Mouse (Mus musculus): ENCODE measurements at regions not wholly inside any gene's neighbourhood (a gene's known extent, or its start where the extent isn't known, plus 50 kb on each side); places are given as distances from the start of the nearest gene placed in this dataset.

DNA sequence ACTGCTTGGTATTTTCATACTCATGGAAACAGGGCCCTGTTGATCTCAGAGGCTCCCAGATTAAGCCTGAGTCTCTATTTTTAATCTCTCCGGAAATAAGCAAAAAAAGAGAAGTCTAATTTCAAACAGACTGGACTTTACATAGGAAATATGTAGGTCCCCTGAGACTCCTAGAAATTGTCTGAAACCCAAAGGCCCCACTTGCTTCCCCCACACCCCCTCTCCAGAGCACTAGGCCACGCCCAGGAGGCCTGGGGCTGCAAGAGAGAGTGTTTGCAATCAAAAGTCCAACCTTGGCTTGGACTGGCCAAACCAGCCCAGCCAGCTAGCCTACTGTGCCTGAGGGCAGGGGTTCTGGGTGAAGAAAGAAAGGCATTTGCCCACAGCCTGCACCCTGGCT is 111.0 kb downstream of the Zfp36l1 start:
- Histone ChIP-seq H3K4me1 (ENCODE audit: control insufficient read depth, insufficient read depth, low read length) (peaks cover 13% of the 10 kb centered on the region), H3K4me3 (ENCODE audit: insufficient read depth, low read depth, low read length) (no peak overlapping the region), H3K9ac (ENCODE audit: low read depth, low read length) (no peak overlapping the region), H3K27me3 (ENCODE audit: control insufficient read depth, insufficient read depth, low read length) (no peaks in the 10 kb centered on the region), H3K36me3 (ENCODE audit: control insufficient read depth, insufficient read depth, low read length) (no peaks in the 10 kb centered on the region), H3K27ac (replicated peaks; ENCODE audit: insufficient read depth, low read depth, low read length) (no peak overlapping the region), H3K79me2 (ENCODE audit: control insufficient read depth, insufficient read depth, low read length) (no peaks in the 10 kb centered on the region)
- 49% methylated on average over 2 of the region's 2 CpGs for WGBS
- DNase-seq (ENCODE audit: extremely low read depth, low read depth, low spot score): peak; percentile 68
- no peak for TF ChIP-seq POLR2A (IDR thresholded peaks at IDR 0.05; ENCODE audit: extremely low read depth, insufficient read depth, low read length)
- TF ChIP-seq CTCF (IDR thresholded peaks at IDR 0.05; ENCODE audit: low read depth, low read length): no peak

DNA sequence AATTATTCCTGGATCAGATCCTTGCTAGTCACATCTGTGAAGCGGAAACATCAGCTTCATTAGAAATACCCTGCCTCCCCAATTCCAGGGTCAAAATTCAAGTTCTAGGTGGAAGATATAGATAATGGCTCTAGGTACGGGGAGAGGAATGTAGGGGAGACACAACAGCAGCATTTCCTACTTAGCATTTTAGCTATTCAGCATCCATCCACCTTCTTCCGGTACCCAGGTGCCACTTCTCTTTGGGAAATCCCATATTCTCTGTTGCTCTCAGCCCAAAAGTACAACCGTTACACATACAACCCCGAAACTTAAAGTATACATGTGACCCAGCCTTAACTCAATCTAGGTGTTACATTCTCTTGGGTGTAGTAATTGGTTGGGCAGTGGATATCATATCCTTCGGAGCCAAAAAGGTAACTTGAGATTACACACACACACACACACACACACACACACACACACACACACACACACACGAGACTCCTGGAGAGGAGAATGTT is 112.9 kb downstream of the Zfp36l1 start:
- WGBS: 95% methylated on average over 7 of the region's 7 CpGs
- Histone ChIP-seq H3K9ac (ENCODE audit: low read depth, low read length) (no peak overlapping the region), H3K27ac (replicated peaks; ENCODE audit: insufficient read depth, low read depth, low read length) (no peak overlapping the region), H3K4me1 (ENCODE audit: control insufficient read depth, insufficient read depth, low read length) (peaks cover 14% of the 10 kb centered on the region), H3K36me3 (ENCODE audit: control insufficient read depth, insufficient read depth, low read length) (no peaks in the 10 kb centered on the region), H3K27me3 (ENCODE audit: control insufficient read depth, insufficient read depth, low read length) (no peaks in the 10 kb centered on the region), H3K79me2 (ENCODE audit: control insufficient read depth, insufficient read depth, low read length) (no peaks in the 10 kb centered on the region), H3K4me3 (ENCODE audit: insufficient read depth, low read depth, low read length) (no peak overlapping the region)
- TF ChIP-seq CTCF (IDR thresholded peaks at IDR 0.05; ENCODE audit: low read depth, low read length) (no peak), POLR2A (IDR thresholded peaks at IDR 0.05; ENCODE audit: extremely low read depth, insufficient read depth, low read length) (no peak)
- DNase-seq (ENCODE audit: extremely low read depth, low read depth, low spot score): no peak

- H3K27me3 ChIP-seq (ENCODE audit: control insufficient read depth, insufficient read depth, low read length): no peaks in the 10 kb centered on the region
- H3K4me1 ChIP-seq (ENCODE audit: control insufficient read depth, insufficient read depth, low read length): peaks cover 20% of the 10 kb centered on the region
- H3K9ac ChIP-seq (ENCODE audit: low read depth, low read length): no peak overlapping the region
- DNase-seq (ENCODE audit: extremely low read depth, low read depth, low spot score): peak; percentile 91
- no peaks in the 10 kb centered on the region for H3K79me2 ChIP-seq (ENCODE audit: control insufficient read depth, insufficient read depth, low read length)
- TF ChIP-seq POLR2A (IDR thresholded peaks at IDR 0.05; ENCODE audit: extremely low read depth, insufficient read depth, low read length) (no peak), CTCF (IDR thresholded peaks at IDR 0.05; ENCODE audit: low read depth, low read length) (no peak)
- 22% methylated on average over 5 of the region's 5 CpGs for WGBS
- peak overlapping the region; percentile 68 for H3K27ac ChIP-seq (replicated peaks; ENCODE audit: insufficient read depth, low read depth, low read length)
- no peaks in the 10 kb centered on the region for H3K36me3 ChIP-seq (ENCODE audit: control insufficient read depth, insufficient read depth, low read length)
- no peak overlapping the region for H3K4me3 ChIP-seq (ENCODE audit: insufficient read depth, low read depth, low read length)
Observed at GRCm38 (mm10) chr12:79998788-79999187, 114.0 kb downstream of the Zfp36l1 start.

DNA sequence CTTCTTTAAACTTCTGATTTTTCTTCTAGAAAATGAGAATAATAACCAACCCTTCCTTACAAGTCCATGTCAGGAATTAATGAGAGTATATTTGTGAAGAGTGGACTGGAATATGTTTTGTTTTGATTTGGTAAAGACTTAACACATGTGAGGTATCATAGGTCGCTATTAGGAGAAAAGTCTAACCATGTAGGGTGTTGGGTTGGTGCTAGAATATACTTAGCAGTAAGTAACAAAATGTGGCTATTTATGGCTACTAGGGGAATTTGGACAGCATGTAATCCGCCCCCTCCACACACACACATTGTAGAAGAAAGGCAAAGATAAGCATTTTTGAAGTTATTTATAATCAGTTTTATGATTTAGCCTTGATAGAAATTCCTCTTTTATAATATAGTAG is 114.5 kb downstream of the Zfp36l1 start:
- Histone ChIP-seq H3K4me1 (ENCODE audit: control insufficient read depth, insufficient read depth, low read length) (peaks cover 20% of the 10 kb centered on the region), H3K36me3 (ENCODE audit: control insufficient read depth, insufficient read depth, low read length) (no peaks in the 10 kb centered on the region), H3K9ac (ENCODE audit: low read depth, low read length) (no peak overlapping the region), H3K27ac (replicated peaks; ENCODE audit: insufficient read depth, low read depth, low read length) (no peak overlapping the region), H3K4me3 (ENCODE audit: insufficient read depth, low read depth, low read length) (no peak overlapping the region), H3K27me3 (ENCODE audit: control insufficient read depth, insufficient read depth, low read length) (no peaks in the 10 kb centered on the region), H3K79me2 (ENCODE audit: control insufficient read depth, insufficient read depth, low read length) (no peaks in the 10 kb centered on the region)
- WGBS: 73% methylated on average over 2 of the region's 2 CpGs
- DNase-seq (ENCODE audit: extremely low read depth, low read depth, low spot score): no peak
- TF ChIP-seq POLR2A (IDR thresholded peaks at IDR 0.05; ENCODE audit: extremely low read depth, insufficient read depth, low read length) (no peak), CTCF (IDR thresholded peaks at IDR 0.05; ENCODE audit: low read depth, low read length) (no peak)

DNA sequence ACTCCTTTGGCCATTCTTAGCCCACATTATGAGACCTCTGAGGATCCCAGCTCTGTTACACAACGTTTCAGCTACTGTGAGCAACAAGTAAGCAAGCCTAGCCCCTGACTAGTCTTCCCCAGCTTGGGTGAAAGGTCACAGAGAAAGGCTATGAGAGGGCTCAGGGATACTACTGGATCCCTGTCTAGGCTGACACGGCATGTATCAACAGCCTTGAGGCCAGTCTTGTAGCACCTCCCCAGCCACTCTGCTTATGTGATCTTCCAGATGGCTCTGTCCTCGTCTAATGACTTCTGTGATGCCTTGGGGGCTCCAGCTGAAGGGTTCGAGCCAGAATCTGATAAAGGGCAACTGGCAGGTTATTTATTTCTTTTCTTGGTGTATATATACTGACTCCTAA is 115.6 kb downstream of the Zfp36l1 start:
- no peak overlapping the region for H3K27ac ChIP-seq (replicated peaks; ENCODE audit: insufficient read depth, low read depth, low read length)
- no peaks in the 10 kb centered on the region for H3K36me3 ChIP-seq (ENCODE audit: control insufficient read depth, insufficient read depth, low read length)
- H3K4me1 ChIP-seq (ENCODE audit: control insufficient read depth, insufficient read depth, low read length): peaks cover 18% of the 10 kb centered on the region
- WGBS: 76% methylated on average over 4 of the region's 4 CpGs
- TF ChIP-seq CTCF (IDR thresholded peaks at IDR 0.05; ENCODE audit: low read depth, low read length) (no peak), POLR2A (IDR thresholded peaks at IDR 0.05; ENCODE audit: extremely low read depth, insufficient read depth, low read length) (no peak)
- no peak for DNase-seq (ENCODE audit: extremely low read depth, low read depth, low spot score)
- no peaks in the 10 kb centered on the region for H3K79me2 ChIP-seq (ENCODE audit: control insufficient read depth, insufficient read depth, low read length)
- H3K9ac ChIP-seq (ENCODE audit: low read depth, low read length): no peak overlapping the region
- H3K27me3 ChIP-seq (ENCODE audit: control insufficient read depth, insufficient read depth, low read length): no peaks in the 10 kb centered on the region
- H3K4me3 ChIP-seq (ENCODE audit: insufficient read depth, low read depth, low read length): no peak overlapping the region

DNA sequence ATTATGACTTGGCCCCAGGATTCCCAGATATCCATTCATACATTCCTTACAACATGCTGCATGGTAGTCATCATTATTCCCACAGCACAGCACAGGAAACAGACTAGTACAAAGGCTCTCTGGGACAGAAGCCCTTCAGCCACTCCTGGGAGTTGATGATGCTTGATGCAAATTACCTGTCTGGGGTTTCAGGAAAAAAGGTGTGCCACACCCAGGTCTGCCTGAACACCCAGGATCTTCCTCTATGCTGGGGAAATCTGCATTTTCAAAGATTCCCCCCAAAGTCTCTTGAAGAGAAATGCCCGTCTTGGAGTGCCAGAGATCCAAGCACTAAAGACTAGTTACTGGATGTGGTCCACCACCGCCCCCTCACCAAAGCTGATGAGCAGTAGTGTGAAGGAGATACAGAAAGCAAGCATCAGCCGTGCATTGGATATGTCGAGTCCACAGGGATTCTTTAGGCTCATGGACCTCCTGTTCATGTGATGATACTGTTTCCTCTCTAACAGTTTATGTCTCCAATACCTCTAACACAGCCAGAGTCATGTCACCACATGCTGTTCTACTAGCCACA is 117.2 kb downstream of the Zfp36l1 start:
- TF ChIP-seq CTCF (IDR thresholded peaks at IDR 0.05; ENCODE audit: low read depth, low read length): no peak
- TF ChIP-seq POLR2A (IDR thresholded peaks at IDR 0.05; ENCODE audit: extremely low read depth, insufficient read depth, low read length): no peak
- no peak for DNase-seq (ENCODE audit: extremely low read depth, low read depth, low spot score)
- WGBS: 96% methylated on average over 4 of the region's 4 CpGs
- Histone ChIP-seq H3K4me3 (ENCODE audit: insufficient read depth, low read depth, low read length) (no peak overlapping the region), H3K4me1 (ENCODE audit: control insufficient read depth, insufficient read depth, low read length) (peaks cover 14% of the 10 kb centered on the region), H3K9ac (ENCODE audit: low read depth, low read length) (no peak overlapping the region), H3K79me2 (ENCODE audit: control insufficient read depth, insufficient read depth, low read length) (no peaks in the 10 kb centered on the region), H3K36me3 (ENCODE audit: control insufficient read depth, insufficient read depth, low read length) (no peaks in the 10 kb centered on the region), H3K27ac (replicated peaks; ENCODE audit: insufficient read depth, low read depth, low read length) (no peak overlapping the region), H3K27me3 (ENCODE audit: control insufficient read depth, insufficient read depth, low read length) (no peaks in the 10 kb centered on the region)
